Mouse (Mus musculus): ENCODE data around the gene Qtrt1.

Gene Qtrt1

GRCm38 (mm10) chr9:21434410-21434809 lies 22.8 kb downstream of the Qtrt1 start:
- POLR2A ChIA-PET, result interaction anchor here in 3 of 4 experiments (0.5 to 4.7 kb wide), 9 partner anchors 9 to 238 kb away, joined by 3 to 35 read pairs (median 3); partner anchors contain the start of gene Qtrt1 (in 1 of the 3)
- CTCF ChIA-PET, result interaction anchor here in 3 of 4 experiments (0.7 to 1.8 kb wide), 3 partner anchors 11 to 180 kb away, joined by 3 to 5 read pairs (median 4); no protein-coding TSS in a partner anchor

GRCm38 (mm10) chr9:21435777-21436635 lies 24.4 kb downstream of the Qtrt1 start:
- ChIA-PET CTCF (interaction anchor here in 2 of 4 experiments (1.5 to 1.8 kb wide), 2 partner anchors 9 to 33 kb away, joined by 3 to 5 read pairs; no protein-coding TSS in a partner anchor), POLR2A (interaction anchor here in 2 of 4 experiments (1.2 to 4.1 kb wide), 4 partner anchors 9 to 324 kb away, joined by 3 to 22 read pairs (median 3); partner anchors contain the start of gene Spc24 (in 1 of the 2))

- POLR2A ChIA-PET, result interaction anchor here in 2 of 4 experiments (0.6 to 2.5 kb wide), 8 partner anchors 11 to 63 kb away, joined by 3 to 15 read pairs (median 7); no protein-coding TSS in a partner anchor
Observed at GRCm38 (mm10) chr9:21437577-21437976, 25.9 kb downstream of the Qtrt1 start.

GRCm38 (mm10) chr9:21438219-21438618 lies 26.6 kb downstream of the Qtrt1 start:
- ChIA-PET CTCF (interaction anchor here in 1 of 4 experiments (0.6 kb wide), 1 partner anchor 62 kb away, joined by 14 read pairs; no protein-coding TSS in a partner anchor), POLR2A (interaction anchor here in 3 of 4 experiments (0.6 to 2.5 kb wide), 17 partner anchors 10 to 71 kb away, joined by 3 to 15 read pairs (median 4); partner anchors contain the start of genes Dnm2 (in 1 of the 3) and Tmed1 (in 1 of the 3))

More at GRCm38 (mm10) chr9:21437577-21437976, 25.9 kb downstream of the Qtrt1 start:
- CTCF ChIA-PET, result interaction anchor here in 1 of 4 experiments (0.6 kb wide), 1 partner anchor 61 kb away, joined by 14 read pairs; no protein-coding TSS in a partner anchor

- POLR2A ChIA-PET, result interaction anchor here in 2 of 4 experiments (0.9 to 2.5 kb wide), 14 partner anchors 9 to 175 kb away, joined by 3 to 15 read pairs (median 3); partner anchors contain the start of gene Dnm2 (in 1 of the 2)
- CTCF ChIA-PET, result no interaction called here
Observed at GRCm38 (mm10) chr9:21439456-21439855, 27.8 kb downstream of the Qtrt1 start.

- ChIA-PET POLR2A (interaction anchor here in 2 of 4 experiments (1.1 to 2.1 kb wide), 7 partner anchors 9 to 175 kb away, joined by 3 to 5 read pairs (median 4); no protein-coding TSS in a partner anchor), CTCF (no interaction called here)
Observed at GRCm38 (mm10) chr9:21439914-21440313, 28.3 kb downstream of the Qtrt1 start.

GRCm38 (mm10) chr9:21440387-21440786 lies 28.8 kb downstream of the Qtrt1 start:
- POLR2A ChIA-PET, result interaction anchor here in 2 of 4 experiments (1.1 to 5.8 kb wide), 8 partner anchors 8 to 70 kb away, joined by 3 to 35 read pairs (median 4); partner anchors contain the start of genes Qtrt1 (in 1 of the 2) and Tmed1 (in 1 of the 2)
- CTCF ChIA-PET, result no interaction called here

- ChIA-PET POLR2A (interaction anchor here in 2 of 4 experiments (1.3 to 9.6 kb wide), 12 partner anchors 11 to 153 kb away, joined by 3 to 93 read pairs (median 6); partner anchors contain the start of gene Cdkn2d (in 1 of the 2)), CTCF (interaction anchor here in 3 of 4 experiments (0.7 to 2.0 kb wide), 5 partner anchors 9 to 35 kb away, joined by 4 to 8 read pairs (median 6); no protein-coding TSS in a partner anchor)
Observed at GRCm38 (mm10) chr9:21443853-21444252, 32.2 kb downstream of the Qtrt1 start.

- POLR2A ChIA-PET, result interaction anchor here in 3 of 4 experiments (0.6 to 9.6 kb wide), 24 partner anchors 9 to 324 kb away, joined by 3 to 93 read pairs (median 5); partner anchors contain the start of genes Tmed1 (in 2 of the 3) and Cdkn2d (in 1 of the 3)
Observed at GRCm38 (mm10) chr9:21444574-21444973, 32.9 kb downstream of the Qtrt1 start.

GRCm38 (mm10) chr9:21445081-21445744 lies 33.6 kb downstream of the Qtrt1 start:
- CTCF ChIA-PET, result interaction anchor here (0.6 to 2.1 kb wide), 29 partner anchors 10 to 692 kb away, joined by 3 to 15 read pairs (median 4); partner anchors contain the start of genes Qtrt1 (in 1 of the 4) and Tmed1 (in 1 of the 4)
- POLR2A ChIA-PET, result interaction anchor here in 3 of 4 experiments (0.5 to 9.6 kb wide), 27 partner anchors 9 to 431 kb away, joined by 3 to 93 read pairs (median 4); partner anchors contain the start of genes Tmed1 (in 2 of the 3), Cdkn2d (in 1 of the 3) and Ldlr (in 1 of the 3)

More at GRCm38 (mm10) chr9:21444574-21444973, 32.9 kb downstream of the Qtrt1 start:
- CTCF ChIA-PET, result interaction anchor here (0.6 to 2.1 kb wide), 24 partner anchors 10 to 692 kb away, joined by 3 to 15 read pairs (median 4); partner anchors contain the start of gene Tmed1 (in 1 of the 4)

- CTCF ChIA-PET, result interaction anchor here in 1 of 4 experiments (0.8 kb wide), 1 partner anchor 114 kb away, joined by 3 read pairs; no protein-coding TSS in a partner anchor
- POLR2A ChIA-PET, result interaction anchor here in 3 of 4 experiments (0.6 to 9.6 kb wide), 12 partner anchors 9 to 98 kb away, joined by 3 to 93 read pairs (median 5); partner anchors contain the start of gene Dnm2 (in 1 of the 3)
Observed at GRCm38 (mm10) chr9:21447778-21448177, 36.1 kb downstream of the Qtrt1 start.

GRCm38 (mm10) chr9:21449710-21450109 lies 38.1 kb downstream of the Qtrt1 start:
- CTCF ChIA-PET, result interaction anchor here in 3 of 4 experiments (0.5 to 0.9 kb wide), 3 partner anchors 52 to 94 kb away, joined by 3 to 8 read pairs (median 3); no protein-coding TSS in a partner anchor
- POLR2A ChIA-PET, result interaction anchor here in 2 of 4 experiments (0.6 to 9.6 kb wide), 13 partner anchors 8 to 36 kb away, joined by 3 to 93 read pairs (median 5); partner anchors contain the start of gene Dnm2 (in 2 of the 2)

GRCm38 (mm10) chr9:21450270-21450669 lies 38.6 kb downstream of the Qtrt1 start:
- ChIA-PET POLR2A (interaction anchor here in 2 of 4 experiments (0.6 to 9.6 kb wide), 7 partner anchors 8 to 37 kb away, joined by 3 to 93 read pairs (median 7); partner anchors contain the start of gene Dnm2 (in 1 of the 2)), CTCF (interaction anchor here in 2 of 4 experiments (0.5 to 0.6 kb wide), 2 partner anchors 40 to 94 kb away, joined by 3 to 14 read pairs; no protein-coding TSS in a partner anchor)

GRCm38 (mm10) chr9:21451391-21451790 lies 39.8 kb downstream of the Qtrt1 start:
- ChIA-PET CTCF (interaction anchor here in 3 of 4 experiments (0.5 to 1.0 kb wide), 3 partner anchors 68 to 169 kb away, joined by 3 read pairs; no protein-coding TSS in a partner anchor), POLR2A (interaction anchor here in 2 of 4 experiments (0.6 to 2.3 kb wide), 12 partner anchors 9 to 160 kb away, joined by 3 to 8 read pairs (median 4); partner anchors contain the start of genes Cdkn2d (in 1 of the 2), Dnm2 (in 1 of the 2) and Tmed1 (in 1 of the 2))

GRCm38 (mm10) chr9:21451870-21452269 lies 40.2 kb downstream of the Qtrt1 start:
- ChIA-PET POLR2A (interaction anchor here in 2 of 4 experiments (0.7 to 2.3 kb wide), 14 partner anchors 9 to 161 kb away, joined by 3 to 11 read pairs (median 4); partner anchors contain the start of genes Cdkn2d (in 1 of the 2), Dnm2 (in 1 of the 2) and Tmed1 (in 1 of the 2)), CTCF (interaction anchor here in 3 of 4 experiments (0.5 to 1.0 kb wide), 3 partner anchors 67 to 169 kb away, joined by 3 read pairs; no protein-coding TSS in a partner anchor)

GRCm38 (mm10) chr9:21453003-21453402 lies 41.4 kb downstream of the Qtrt1 start:
- CTCF ChIA-PET, result interaction anchor here in 1 of 4 experiments (1.4 kb wide), 1 partner anchor 96 kb away, joined by 3 read pairs; no protein-coding TSS in a partner anchor
- POLR2A ChIA-PET, result interaction anchor here (0.6 to 2.1 kb wide), 8 partner anchors 11 to 500 kb away, joined by 3 to 11 read pairs (median 4); no protein-coding TSS in a partner anchor
